Comparison of ENCODE assay signal across 8 mouse cellular contexts in the genomic region with DNA sequence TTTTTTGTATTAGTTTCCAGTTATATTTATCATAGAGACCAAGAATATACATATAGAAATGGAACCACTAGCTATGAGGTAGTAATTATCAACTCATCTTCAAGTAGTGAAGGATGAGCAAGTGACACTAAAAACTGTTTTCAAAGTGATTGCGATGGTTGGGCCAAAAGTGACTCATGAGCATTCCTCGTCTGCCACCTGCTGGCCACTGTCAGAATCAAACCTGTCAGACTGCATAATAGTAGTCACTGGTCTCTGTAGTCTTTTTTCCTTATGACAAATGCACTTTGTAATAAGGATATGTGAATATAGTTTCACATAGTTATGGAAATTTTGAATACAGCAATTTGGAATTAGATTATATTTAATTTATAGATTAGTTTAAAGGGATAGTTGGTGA. TPM values are rescaled to one million over a fixed set of nuclear protein-coding genes. Genes with fewer than 3 reads are reported as not detected.
DNase-seq lines count a peak whose midpoint lies in the region; ATAC-seq and TF ChIP-seq lines count a peak whose summit lies in the region.

No protein-coding gene starts in this region.

- H3K36me3 ChIP-seq in thymus, adult 2 months (ENCODE audit: control insufficient read depth, insufficient read depth, low read length): no peaks in the 10 kb centered on the region
- no peaks in the 10 kb centered on the region for H3K36me3 ChIP-seq in forebrain, embryonic 14.5 days (ENCODE audit: control insufficient read depth, insufficient read depth, low read length)
- H3K36me3 ChIP-seq in midbrain, embryonic 14.5 days (ENCODE audit: control insufficient read depth, insufficient read depth, low read length): no peaks in the 10 kb centered on the region

- H3K4me1 ChIP-seq in thymus, adult 2 months (replicated peaks; ENCODE audit: control insufficient read depth, insufficient read depth, low read length): no peaks in the 10 kb centered on the region
- H3K4me1 ChIP-seq in forebrain, embryonic 14.5 days (ENCODE audit: control insufficient read depth, insufficient read depth, low read length): no peaks in the 10 kb centered on the region
- H3K4me1 ChIP-seq in midbrain, embryonic 14.5 days (ENCODE audit: control insufficient read depth, insufficient read depth, low read length): no peaks in the 10 kb centered on the region

- ATAC-seq in forebrain, embryonic 14.5 days: peak; percentile 81
- peak; percentile 70 for ATAC-seq in midbrain, embryonic 14.5 days (ENCODE audit: low FRiP score, low TSS enrichment)

- 5% methylated on average over 2 of the region's 2 CpGs for WGBS in thymus, adult 2 months
- WGBS in forebrain, embryonic 14.5 days: 3% methylated on average over 2 of the region's 2 CpGs
- WGBS in midbrain, embryonic 14.5 days: 2% methylated on average over 2 of the region's 2 CpGs

- TF ChIP-seq POLR2A in thymus, adult 2 months (IDR thresholded peaks at IDR 0.05; ENCODE audit: control insufficient read depth, extremely low read depth, insufficient read depth, low read length, poor library complexity): no peak
- TF ChIP-seq POLR2A in brain, embryonic 14.5 days (IDR thresholded peaks at IDR 0.05; ENCODE audit: borderline replicate concordance, extremely low read depth, insufficient read depth, insufficient read length, poor library complexity, severe bottlenecking): no peak

- no peak for TF ChIP-seq CTCF in thymus, adult 2 months (IDR thresholded peaks at IDR 0.05; ENCODE audit: borderline replicate concordance, control insufficient read depth, extremely low read depth, insufficient read depth, low read length, poor library complexity)
- TF ChIP-seq CTCF in brain, embryonic 14.5 days (IDR thresholded peaks at IDR 0.05; ENCODE audit: borderline replicate concordance, extremely low read depth, insufficient read depth, insufficient read length): peak; percentile 90

- peak; percentile 40 for DNase-seq in thymus, adult 2 months
- no peak for DNase-seq in thymus, adult 18-20 months
- peak; percentile 86 for DNase-seq in brain, embryonic 14.5 days (ENCODE audit: low read depth)
- DNase-seq in forebrain, embryonic 14.5 days (ENCODE audit: low spot score): peak; percentile 88
- peak; percentile 79 for DNase-seq in induced T-regulatory cell, adult 2 months (ENCODE audit: low read depth)
- DNase-seq in left cerebral cortex, postnatal 14 days (ENCODE audit: low spot score in 2 of 2): peak; percentile 56 to 81
- DNase-seq in midbrain, embryonic 14.5 days: peak; percentile 92
- peak; percentile 52 for DNase-seq in thymus, postnatal 14 days

- H3K4me2 ChIP-seq in forebrain, embryonic 14.5 days (ENCODE audit: low read length): no peak overlapping the region
- no peak overlapping the region for H3K4me2 ChIP-seq in midbrain, embryonic 14.5 days (ENCODE audit: low read length)

- intact Hi-C loops in left cerebral cortex, postnatal 14 days (cut with DNase I): no loop called here

- H3K27me3 ChIP-seq in thymus, adult 2 months (ENCODE audit: control insufficient read depth, insufficient read depth, low read length): no peaks in the 10 kb centered on the region
- 0 out of 2 replicates have a peak, but pooled peaks cover 5% of the 10 kb centered on the region for H3K27me3 ChIP-seq in forebrain, embryonic 14.5 days (replicated peaks; ENCODE audit: control insufficient read depth, insufficient read depth, low read length)
- H3K27me3 ChIP-seq in midbrain, embryonic 14.5 days (ENCODE audit: control insufficient read depth, insufficient read depth, low read length): peaks cover 5% of the 10 kb centered on the region; the same call in 1 of the 2 replicates

- H3K9ac ChIP-seq in forebrain, embryonic 14.5 days (ENCODE audit: low read length): no peak overlapping the region
- H3K9ac ChIP-seq in midbrain, embryonic 14.5 days (replicated peaks; ENCODE audit: low read length): no peak overlapping the region

- no peak overlapping the region for H3K27ac ChIP-seq in thymus, adult 2 months (ENCODE audit: control insufficient read depth, insufficient read depth, low read length)
- no peak overlapping the region for H3K27ac ChIP-seq in forebrain, embryonic 14.5 days (ENCODE audit: low read depth, low read length)
- no peak overlapping the region for H3K27ac ChIP-seq in midbrain, embryonic 14.5 days (replicated peaks; ENCODE audit: low read depth, low read length)

- no peaks in the 10 kb centered on the region for H3K9me3 ChIP-seq in forebrain, embryonic 14.5 days (replicated peaks; ENCODE audit: control insufficient read depth, low read length)
- H3K9me3 ChIP-seq in midbrain, embryonic 14.5 days (ENCODE audit: control insufficient read depth, low read length): no peaks in the 10 kb centered on the region

- no peak overlapping the region for H3K4me3 ChIP-seq in thymus, adult 2 months (ENCODE audit: control insufficient read depth, insufficient read depth, low read length)
- no peak overlapping the region for H3K4me3 ChIP-seq in forebrain, embryonic 14.5 days (ENCODE audit: low read depth, low read length)
- H3K4me3 ChIP-seq in midbrain, embryonic 14.5 days (replicated peaks; ENCODE audit: low read depth, low read length): no peak overlapping the region

RNA-seq across cellular contexts. Expression of a gene that starts 5.3 kb away (rescaled TPM):
- 18.0 and 23.5 TPM in 2 replicates for polyA plus RNA-seq in thymus, adult 2 months (2012; rRNA removed)
- not detected in 2 replicates for polyA plus RNA-seq in brain, embryonic 14.5 days (2012; rRNA removed)
- polyA plus RNA-seq in forebrain, embryonic 14.5 days (2014; fragmentation: Nextera tagmentation; extraction: Ambion mirVana): not detected in 2 replicates
- not detected for total RNA-seq in left cerebral cortex, postnatal 14 days (2021)
- not detected in 2 replicates for polyA plus RNA-seq in midbrain, embryonic 14.5 days (2014; fragmentation: Nextera tagmentation; extraction: Ambion mirVana)

RNA-seq across cellular contexts. Expression of a gene that starts 17.9 kb away (rescaled TPM):
- 4.2 and 5.4 TPM in 2 replicates for polyA plus RNA-seq in thymus, adult 2 months (2012; rRNA removed)
- polyA plus RNA-seq in brain, embryonic 14.5 days (2012; rRNA removed): 0.11 and 0.25 TPM in 2 replicates
- polyA plus RNA-seq in forebrain, embryonic 14.5 days (2014; fragmentation: Nextera tagmentation; extraction: Ambion mirVana): 0.56 TPM in 1 of 2 replicates, not detected in the other
- under 1 TPM in 1 of 2 experiments, not detected in 1; 0.49 TPM for total RNA-seq in left cerebral cortex, postnatal 14 days (2021)
- not detected in 2 replicates for polyA plus RNA-seq in midbrain, embryonic 14.5 days (2014; fragmentation: Nextera tagmentation; extraction: Ambion mirVana)

RNA-seq across cellular contexts. Expression of a gene that starts 21.9 kb away (rescaled TPM):
- 23.5 and 32.5 TPM in 2 replicates for polyA plus RNA-seq in thymus, adult 2 months (2012; rRNA removed)
- 64.9 and 81.9 TPM in 2 replicates for polyA plus RNA-seq in brain, embryonic 14.5 days (2012; rRNA removed)
- 71.9 and 86.0 TPM in 2 replicates for polyA plus RNA-seq in forebrain, embryonic 14.5 days (2014; fragmentation: Nextera tagmentation; extraction: Ambion mirVana)
- 10 to 100 TPM; 10.7 to 15.7 TPM for total RNA-seq in left cerebral cortex, postnatal 14 days (2021)
- 83.8 and 94.4 TPM in 2 replicates for polyA plus RNA-seq in midbrain, embryonic 14.5 days (2014; fragmentation: Nextera tagmentation; extraction: Ambion mirVana)

Comparison
In these comparisons a context has a peak if more than half of its experiments do, and no peak if none do; other contexts are left out.
1. DNase-seq: peak in thymus, adult 2 months (single experiment), brain, embryonic 14.5 days (single experiment), forebrain, embryonic 14.5 days (single experiment), induced T-regulatory cell, adult 2 months (single experiment), left cerebral cortex, postnatal 14 days (2 of 2), midbrain, embryonic 14.5 days (single experiment) and thymus, postnatal 14 days (single experiment); none in thymus, adult 18-20 months (0 of 2).
2. RNA of a gene that starts 5.3 kb away (polyA plus RNA-seq): 18.0 to 23.5 TPM in thymus, adult 2 months; not detected in brain, embryonic 14.5 days, not detected in forebrain, embryonic 14.5 days and not detected in midbrain, embryonic 14.5 days; every median in the first group is over 10 times any median in the second.